Mouse (Mus musculus) cerebellum, postnatal 36 days (tissue): ENCODE measurements at regions not wholly inside any gene's neighbourhood (a gene's known extent, or its start where the extent isn't known, plus 50 kb on each side); places are given as distances from the start of the nearest gene placed in this dataset.

ENCODE experiments used
- DNase-seq, 2 experiments: peaks; one replicate each; pipeline ENCODE4 v3.0.0; 2021 to 2022; ENCODE audit warnings: mixed read lengths in 2 of 2

- peak in 1 of 2 experiments; percentile 5 for DNase-seq
These were observed 243.8 kb upstream of the Sulf2 start for GRCm38 (mm10) chr2:166399140-166399830.

- DNase-seq = no peak
These were observed 243.3 kb upstream of the Sulf2 start for GRCm38 (mm10) chr2:166398774-166399139.

- DNase-seq = no peak
These were observed 242.7 kb upstream of the Sulf2 start for GRCm38 (mm10) chr2:166398156-166398555.

- DNase-seq = no peak
These were observed 239.2 kb upstream of the Sulf2 start for GRCm38 (mm10) chr2:166394666-166395065.

- DNase-seq = no peak
These were observed 235.7 kb upstream of the Sulf2 start for GRCm38 (mm10) chr2:166391176-166391575.

GRCm38 (mm10) chr2:166388050-166388449 is 232.6 kb upstream of the Sulf2 start:
- no peak for DNase-seq

- no peak for DNase-seq
These were observed 231.4 kb upstream of the Sulf2 start for GRCm38 (mm10) chr2:166386817-166387216.

- DNase-seq = no peak
These were observed 229.1 kb upstream of the Sulf2 start for GRCm38 (mm10) chr2:166384583-166384982.

- no peak for DNase-seq
These were observed 227.9 kb upstream of the Sulf2 start for GRCm38 (mm10) chr2:166383356-166383755.

- no peak for DNase-seq
These were observed 226.7 kb upstream of the Sulf2 start for GRCm38 (mm10) chr2:166382180-166382579.

GRCm38 (mm10) chr2:166380854-166381253 is 225.4 kb upstream of the Sulf2 start:
- DNase-seq = no peak

- no peak for DNase-seq
These were observed 222.9 kb upstream of the Sulf2 start for GRCm38 (mm10) chr2:166378325-166378724.

- no peak for DNase-seq
These were observed 221.9 kb upstream of the Sulf2 start for GRCm38 (mm10) chr2:166377329-166377728.

GRCm38 (mm10) chr2:166375639-166376038 is 220.2 kb upstream of the Sulf2 start:
- DNase-seq = no peak

- no peak for DNase-seq
These were observed 215.3 kb upstream of the Sulf2 start for GRCm38 (mm10) chr2:166370776-166371175.

- no peak for DNase-seq
These were observed 206.2 kb upstream of the Sulf2 start for GRCm38 (mm10) chr2:166361645-166362044.

- DNase-seq = no peak
These were observed 205.3 kb upstream of the Sulf2 start for GRCm38 (mm10) chr2:166360786-166361185.

GRCm38 (mm10) chr2:166359995-166360394 is 204.5 kb upstream of the Sulf2 start:
- peak in 1 of 2 experiments; percentile 8 for DNase-seq

GRCm38 (mm10) chr2:166357824-166358223 is 202.4 kb upstream of the Sulf2 start:
- DNase-seq = no peak

- DNase-seq = no peak
These were observed 200.5 kb upstream of the Sulf2 start for GRCm38 (mm10) chr2:166355944-166356343.

- DNase-seq = no peak
These were observed 200.0 kb upstream of the Sulf2 start for GRCm38 (mm10) chr2:166355446-166355845.

GRCm38 (mm10) chr2:166354391-166354790 is 198.9 kb upstream of the Sulf2 start:
- no peak for DNase-seq

- no peak for DNase-seq
These were observed 198.1 kb upstream of the Sulf2 start for GRCm38 (mm10) chr2:166353447-166354111.

GRCm38 (mm10) chr2:166351984-166352383 is 196.5 kb upstream of the Sulf2 start:
- DNase-seq = no peak

- no peak for DNase-seq
These were observed 196.1 kb upstream of the Sulf2 start for GRCm38 (mm10) chr2:166351581-166351980.
